Mouse (Mus musculus) forebrain, postnatal 0 days (tissue): Measurements from ENCODE around the gene Hoxc10. TPM values are rescaled to one million over a fixed set of nuclear protein-coding genes. Genes with fewer than 3 reads are reported as not detected.

ENCODE experiments used
- ATAC-seq: fragments of 200-750 bp; cut with Nextera tagmentation; 2 replicates; pipeline ENCODE4 v1.8.0; 2017; ENCODE audit warnings: mild to moderate bottlenecking, moderate library complexity
- DNase-seq: peaks from one replicate; pipeline ENCODE4 v3.0.0-alpha.2; 2015
- H3K27ac ChIP-seq: fragments of 300-500 bp; sonication (generic); 2 replicates; pipeline ENCODE4 v1.5.1; 2014; ENCODE audit warnings: low read depth, mild to moderate bottlenecking, antibody characterized with exemption, low read length, moderate library complexity, mixed read lengths
- H3K27me3 ChIP-seq: fragments of 300-500 bp; sonication (generic); 2 replicates; pipeline ENCODE4 v1.6.1; 2014; ENCODE audit warnings: mild to moderate bottlenecking, low read length, mixed read lengths; ENCODE audit not compliant: insufficient read depth
- H3K36me3 ChIP-seq: fragments of 300-500 bp; sonication (generic); 2 replicates; pipeline ENCODE4 v1.6.1; 2014; ENCODE audit warnings: mild to moderate bottlenecking, moderate library complexity; ENCODE audit not compliant: insufficient read depth
- H3K4me1 ChIP-seq: fragments of 300-500 bp; sonication (generic); 2 replicates; pipeline ENCODE4 v1.6.1; 2014; ENCODE audit warnings: antibody characterized with exemption; ENCODE audit not compliant: insufficient read depth
- H3K4me2 ChIP-seq: fragments of 300-500 bp; sonication (generic); 2 replicates; pipeline ENCODE4 v1.6.1; 2014; ENCODE audit warnings: low read depth, mild to moderate bottlenecking, moderate library complexity
- H3K4me3 ChIP-seq: fragments of 300-500 bp; sonication (generic); 2 replicates; pipeline ENCODE4 v1.5.1; 2014; ENCODE audit warnings: low read depth, low read length, mixed read lengths
- H3K9ac ChIP-seq: fragments of 300-500 bp; sonication (generic); 2 replicates; pipeline ENCODE4 v1.6.1; 2014; ENCODE audit warnings: mild to moderate bottlenecking
- H3K9me3 ChIP-seq: fragments of 300-500 bp; sonication (generic); 2 replicates; pipeline ENCODE4 v1.6.1; 2016; ENCODE audit warnings: low read length
- CTCF ChIP-seq: sonication (generic); IDR thresholded peaks from 2 replicates; pipeline ENCODE4 v1.5.1; 2016; ENCODE audit warnings: antibody characterized with exemption, control low read depth, low read depth
- whole genome bisulfite sequencing: fragments of 180-500 bp; shearing (Covaris S2); extraction: QIAGEN DNeasy Blood & Tissue Kit; methylation state at CpG from one replicate; pipeline ENCODE4 v1.1.7; 2014; 5-methylcytosine and 5-hydroxymethylcytosine counted together
- polyA plus RNA-seq: library from polyadenylated mRNA; unstranded; fragments of >200 nt; fragmentation: Nextera tagmentation; extraction: Ambion mirVana; gene quantifications from 2 replicates; pipeline ENCODE4 v1.2.1, GENCODE M21; 2015
- total RNA-seq: library from RNA; depleted of rRNA; stranded (reverse); fragments of >200 nt; gene quantifications from 2 replicates; pipeline ENCODE4 v1.2.3, GENCODE M21; 2014

Gene Hoxc10
- total and polyA plus RNA-seq, 2 experiments from 2014 or later = not detected

- Histone ChIP-seq H3K4me1 (no peaks in the 10 kb centered on the region), H3K27me3 (peaks cover 97% of the 10 kb centered on the region), H3K27ac (no peak overlapping the region), H3K4me3 (no peak overlapping the region), H3K36me3 (no peaks in the 10 kb centered on the region), H3K9me3 (0 out of 2 replicates have a peak, but pooled peaks cover 3% of the 10 kb centered on the region), H3K9ac (no peak overlapping the region), H3K4me2 (no peak overlapping the region)
- ATAC-seq (no peak), DNase-seq (no peak)
- TF ChIP-seq CTCF = no peak
- 1% methylated on average over 27 of the region's 27 CpGs for WGBS
These were observed 42.9 kb downstream of the Hoxc10 start for GRCm38 (mm10) chr15:103009265-103010111.

- H3K4me1 ChIP-seq = no peaks in the 10 kb centered on the region
- ATAC-seq = no peak
- TF ChIP-seq CTCF = no peak
These were observed 43.7 kb downstream of the Hoxc10 start for GRCm38 (mm10) chr15:103010112-103010846.

GRCm38 (mm10) chr15:103010847-103011555 is 44.4 kb downstream of the Hoxc10 start:
- DNase-seq (no peak), ATAC-seq (no peak)
- Histone ChIP-seq H3K4me1 (no peaks in the 10 kb centered on the region), H3K27ac (no peak overlapping the region), H3K9me3 (0 out of 2 replicates have a peak, but pooled peaks cover 3% of the 10 kb centered on the region), H3K4me2 (no peak overlapping the region), H3K36me3 (no peaks in the 10 kb centered on the region), H3K9ac (no peak overlapping the region), H3K27me3 (peaks cover 97% of the 10 kb centered on the region), H3K4me3 (no peak overlapping the region)
- TF ChIP-seq CTCF = no peak
- 4% methylated on average over 28 of the region's 28 CpGs for WGBS

More at GRCm38 (mm10) chr15:103010112-103010846, 43.7 kb downstream of the Hoxc10 start:
- no peaks in the 10 kb centered on the region for H3K36me3 ChIP-seq
- WGBS = 4% methylated on average over 31 of the region's 31 CpGs
- no peak overlapping the region for H3K9ac ChIP-seq
- H3K27me3 ChIP-seq = peaks cover 97% of the 10 kb centered on the region
- H3K4me3 ChIP-seq = no peak overlapping the region
- no peak overlapping the region for H3K27ac ChIP-seq
- no peak for DNase-seq
- 0 out of 2 replicates have a peak, but pooled peaks cover 3% of the 10 kb centered on the region for H3K9me3 ChIP-seq
- no peak overlapping the region for H3K4me2 ChIP-seq

- TF ChIP-seq CTCF = no peak
- ATAC-seq (no peak), DNase-seq (no peak)
- no peaks in the 10 kb centered on the region for H3K36me3 ChIP-seq
- H3K9ac ChIP-seq = no peak overlapping the region
- WGBS = 3% methylated on average over 26 of the region's 26 CpGs
- H3K27me3 ChIP-seq = peaks cover 97% of the 10 kb centered on the region
- no peak overlapping the region for H3K27ac ChIP-seq
- H3K9me3 ChIP-seq = 0 out of 2 replicates have a peak, but pooled peaks cover 3% of the 10 kb centered on the region
- H3K4me3 ChIP-seq = no peak overlapping the region
- no peaks in the 10 kb centered on the region for H3K4me1 ChIP-seq
- H3K4me2 ChIP-seq = no peak overlapping the region
These were observed 45.4 kb downstream of the Hoxc10 start for GRCm38 (mm10) chr15:103011928-103012486.

GRCm38 (mm10) chr15:103013238-103013984 is 46.8 kb downstream of the Hoxc10 start:
- H3K9ac ChIP-seq = no peak overlapping the region
- 3% methylated on average over 17 of the region's 17 CpGs for WGBS

More at GRCm38 (mm10) chr15:103013238-103013984, 46.8 kb downstream of the Hoxc10 start:
- peak overlapping the region; percentile 18; the same call in 1 of the 2 replicates for H3K4me3 ChIP-seq
- H3K27ac ChIP-seq = no peak overlapping the region
- no peaks in the 10 kb centered on the region for H3K36me3 ChIP-seq
- peaks cover 96% of the 10 kb centered on the region for H3K27me3 ChIP-seq
- ATAC-seq (no peak), DNase-seq (peak; percentile 77)
- H3K4me1 ChIP-seq = no peaks in the 10 kb centered on the region
- 0 out of 2 replicates have a peak, but pooled peaks cover 3% of the 10 kb centered on the region for H3K9me3 ChIP-seq
- TF ChIP-seq CTCF = peak; percentile 82
- no peak overlapping the region for H3K4me2 ChIP-seq
